Mouse (Mus musculus) heart, adult 9 months (tissue): ENCODE results near the gene Nrxn1.
"Not testable (repeated sequence)": the region's sequence is repeated elsewhere in the genome, so short reads cannot be mapped to it uniquely, and the experiment has no call there.

ENCODE experiments used
- DNase-seq, 2 experiments: peaks; one replicate each; pipeline ENCODE4 v3.0.0; 2022; ENCODE audit warnings: low spot score in 2 of 2

Gene Nrxn1

GRCm38 (mm10) chr17:90269143-90269542 lies 823.7 kb downstream of the Nrxn1 start:
- DNase-seq: no peak

GRCm38 (mm10) chr17:90253451-90254131 lies 839.3 kb downstream of the Nrxn1 start:
- DNase-seq: no peak

DNA sequence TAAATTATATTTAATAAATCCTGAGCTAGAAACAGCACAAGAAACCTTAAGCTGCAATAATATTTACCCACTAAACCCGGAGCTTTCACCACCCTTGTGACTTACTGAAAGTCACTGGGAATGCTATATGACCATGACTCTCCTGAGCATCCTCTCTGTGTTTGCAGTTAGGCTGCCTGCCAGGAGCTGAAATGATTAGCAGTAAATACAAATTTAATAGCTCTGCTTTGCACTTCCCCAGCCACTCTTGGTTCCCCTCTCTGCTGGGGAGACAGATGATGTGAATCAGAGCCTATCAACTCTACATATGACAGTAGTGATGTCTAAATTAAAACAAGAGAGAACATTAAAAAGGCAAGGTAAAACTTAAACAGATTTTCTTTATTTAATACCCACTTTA lies 840.7 kb downstream of the Nrxn1 start:
- no peak for DNase-seq

DNA sequence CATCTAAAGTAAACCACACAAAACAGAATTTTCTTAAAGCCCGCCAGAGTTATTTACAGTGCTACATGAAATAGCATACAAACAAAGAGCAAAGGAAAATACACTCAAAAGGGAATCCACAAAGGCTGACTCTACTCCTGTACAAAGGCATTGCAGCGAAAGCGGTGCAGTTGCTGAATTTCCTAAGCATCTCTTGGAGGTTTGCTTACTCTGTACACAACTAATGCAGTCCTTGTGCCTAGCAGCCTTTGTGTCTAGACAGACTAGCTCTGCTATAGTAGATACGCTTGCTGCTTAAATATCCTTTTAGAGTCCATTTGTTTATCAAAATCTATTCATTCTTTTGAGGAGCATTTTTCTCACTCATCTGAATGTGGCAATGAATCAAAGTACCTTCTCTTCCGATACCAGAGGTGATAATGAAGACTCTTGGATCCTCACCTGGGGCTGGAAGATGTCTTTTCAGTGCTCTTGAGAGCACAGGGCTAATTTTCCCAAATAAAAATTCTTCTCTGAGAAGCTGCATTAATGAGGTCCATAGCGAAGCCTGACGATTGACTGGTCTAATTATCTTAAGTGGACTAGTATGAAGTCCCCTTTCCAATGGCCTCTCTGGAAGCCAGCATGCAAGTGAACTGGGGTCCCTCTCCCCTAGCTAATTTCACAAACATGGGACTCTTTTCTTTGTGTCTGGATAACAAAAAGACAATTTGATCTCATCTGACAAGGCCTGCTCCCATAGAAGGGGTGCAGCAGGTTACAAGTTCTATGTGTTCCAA lies 845.6 kb downstream of the Nrxn1 start:
- DNase-seq: no peak

- no peak for DNase-seq
Measured at GRCm38 (mm10) chr17:90244339-90244738, 848.5 kb downstream of the Nrxn1 start.

GRCm38 (mm10) chr17:90238964-90239363 lies 853.9 kb downstream of the Nrxn1 start:
- DNase-seq: no peak

GRCm38 (mm10) chr17:90238517-90238916 lies 854.4 kb downstream of the Nrxn1 start:
- DNase-seq: no peak

DNA sequence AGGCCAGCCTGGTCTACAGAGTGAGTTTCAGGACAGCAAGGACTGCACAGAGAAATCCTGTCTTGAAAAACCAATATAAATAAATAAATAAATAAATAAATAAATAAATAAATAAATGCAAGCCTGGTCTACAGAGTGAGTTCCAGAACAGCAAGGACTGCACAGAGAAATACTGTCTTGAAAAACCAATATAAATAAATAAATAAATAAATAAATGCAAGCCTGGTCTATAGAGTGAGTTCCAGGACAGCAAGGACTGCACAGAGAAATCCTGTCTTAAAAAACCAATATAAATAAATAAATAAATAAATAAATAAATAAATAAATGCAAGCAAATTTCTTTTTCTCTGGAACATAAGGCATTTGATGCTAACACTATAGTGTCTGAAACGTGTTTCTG lies 857.2 kb downstream of the Nrxn1 start:
- DNase-seq: not testable (repeated sequence)

DNA sequence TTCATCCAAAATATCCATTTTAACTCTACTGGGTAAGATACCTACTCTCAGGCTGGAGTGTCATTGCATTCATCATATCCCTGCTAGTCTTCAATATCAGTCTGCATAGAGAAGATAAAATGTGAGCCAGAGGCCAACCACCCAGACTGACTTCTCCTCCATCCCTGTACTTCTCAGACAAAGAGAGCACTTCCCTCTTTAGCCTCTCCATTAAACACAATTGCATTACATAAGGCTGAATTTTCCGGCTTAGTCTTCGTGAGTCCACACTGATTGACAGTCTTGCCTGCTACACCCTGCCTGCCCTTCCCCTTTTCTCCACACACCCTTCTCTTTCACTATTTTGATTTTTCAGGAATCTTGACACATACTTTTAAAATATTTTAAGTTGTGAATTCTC lies 858.1 kb downstream of the Nrxn1 start:
- no peak for DNase-seq

GRCm38 (mm10) chr17:90208547-90208946 lies 884.3 kb downstream of the Nrxn1 start:
- DNase-seq: no peak

DNA sequence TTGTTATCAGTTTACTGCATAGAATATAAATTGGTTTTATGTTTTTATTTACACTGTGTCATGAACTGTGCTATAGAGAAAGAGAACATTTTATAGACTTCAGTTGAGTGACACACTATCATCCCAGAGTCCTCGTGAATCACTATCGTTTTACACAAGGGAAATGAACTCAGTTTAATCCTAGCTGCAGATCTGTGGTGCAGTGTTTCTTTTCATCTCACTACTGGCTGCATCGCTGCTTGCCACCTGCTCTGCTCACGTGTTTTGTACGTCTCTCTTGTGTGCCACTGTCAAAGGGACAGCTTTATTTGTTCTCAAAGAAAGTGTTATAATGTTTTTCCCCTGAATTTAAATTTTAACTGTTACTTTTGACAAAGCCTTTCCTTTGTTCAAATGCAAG lies 885.3 kb downstream of the Nrxn1 start:
- no peak for DNase-seq

GRCm38 (mm10) chr17:90203993-90204392 lies 888.9 kb downstream of the Nrxn1 start:
- no peak for DNase-seq

DNA sequence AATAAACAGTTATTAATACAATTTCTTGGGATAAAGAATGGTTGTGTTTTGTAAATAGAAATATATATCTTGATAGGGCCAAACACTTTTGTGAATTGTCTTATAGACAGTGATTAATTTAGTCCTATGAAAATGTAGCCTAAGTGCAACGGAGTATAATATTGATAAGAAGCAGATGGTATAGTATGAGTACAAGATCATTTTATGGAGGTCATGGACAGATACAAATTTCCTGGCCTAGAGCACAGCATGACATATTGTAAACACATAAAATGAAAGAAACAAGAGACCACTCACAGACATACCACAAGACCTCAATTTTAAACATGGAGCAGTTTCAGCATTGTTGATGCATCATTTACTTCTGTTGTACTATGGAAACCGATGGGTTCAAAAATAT lies 890.1 kb downstream of the Nrxn1 start:
- no peak for DNase-seq

DNA sequence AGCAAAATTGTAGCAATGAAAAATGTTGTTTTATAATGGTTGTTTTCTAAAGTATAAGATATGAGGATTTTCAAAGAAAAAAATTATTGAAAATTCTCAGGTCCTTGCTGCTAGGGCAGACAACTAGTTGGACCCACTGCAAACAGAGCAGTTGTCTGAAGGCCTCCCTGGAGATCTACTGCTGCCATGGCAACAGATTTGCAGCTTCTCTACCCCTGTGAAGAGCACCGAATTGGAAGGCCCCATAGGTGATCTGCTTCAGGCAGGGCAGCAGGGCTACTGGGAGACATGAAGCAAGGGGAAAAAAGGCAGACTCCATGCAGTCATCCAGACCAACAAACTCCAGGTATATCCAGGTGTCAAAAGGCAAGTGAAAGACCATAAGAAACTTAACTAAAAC lies 896.1 kb downstream of the Nrxn1 start:
- DNase-seq: no peak

- DNase-seq: no peak
Measured at GRCm38 (mm10) chr17:90141602-90142001, 951.3 kb downstream of the Nrxn1 start.

DNA sequence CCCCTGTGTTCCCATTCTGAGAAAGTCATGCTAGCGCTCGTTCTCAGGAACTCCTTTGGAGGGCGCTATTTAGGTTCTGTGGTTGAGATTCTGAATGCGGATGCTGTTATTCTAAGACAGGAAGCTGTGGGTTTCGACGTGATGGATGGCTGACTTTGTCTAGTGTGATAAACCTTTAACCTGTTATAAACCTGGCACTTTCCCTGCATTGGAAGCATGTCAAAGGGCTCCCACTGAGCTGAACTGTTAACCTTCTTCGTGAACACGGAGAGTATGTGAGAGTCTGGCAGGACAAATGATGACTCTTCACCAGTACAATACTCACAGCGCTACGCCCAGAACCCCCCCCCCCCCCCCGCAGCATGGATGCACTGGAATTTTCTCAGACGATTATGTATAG lies 962.0 kb downstream of the Nrxn1 start:
- DNase-seq: no peak

- no peak for DNase-seq
Measured at GRCm38 (mm10) chr17:90129183-90129582, 963.7 kb downstream of the Nrxn1 start.

DNA sequence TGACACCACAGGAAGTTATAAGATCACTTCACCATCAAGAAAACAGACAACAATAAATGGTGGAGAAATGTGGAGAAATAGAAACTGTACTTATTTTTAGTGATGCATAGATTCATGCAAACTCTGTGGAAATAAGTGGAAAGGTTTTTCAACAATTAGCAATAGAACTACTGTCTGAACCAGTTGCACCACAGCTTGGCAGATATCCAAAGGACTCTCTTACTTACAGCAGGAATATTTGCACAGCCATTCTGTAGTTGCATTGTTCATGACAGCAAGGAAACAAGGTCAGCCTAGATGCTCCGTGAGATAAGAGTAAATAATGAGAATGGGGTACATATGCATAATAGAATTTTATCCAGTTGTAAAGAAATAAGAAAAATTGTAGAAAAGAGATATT lies 965.3 kb downstream of the Nrxn1 start:
- no peak for DNase-seq

DNA sequence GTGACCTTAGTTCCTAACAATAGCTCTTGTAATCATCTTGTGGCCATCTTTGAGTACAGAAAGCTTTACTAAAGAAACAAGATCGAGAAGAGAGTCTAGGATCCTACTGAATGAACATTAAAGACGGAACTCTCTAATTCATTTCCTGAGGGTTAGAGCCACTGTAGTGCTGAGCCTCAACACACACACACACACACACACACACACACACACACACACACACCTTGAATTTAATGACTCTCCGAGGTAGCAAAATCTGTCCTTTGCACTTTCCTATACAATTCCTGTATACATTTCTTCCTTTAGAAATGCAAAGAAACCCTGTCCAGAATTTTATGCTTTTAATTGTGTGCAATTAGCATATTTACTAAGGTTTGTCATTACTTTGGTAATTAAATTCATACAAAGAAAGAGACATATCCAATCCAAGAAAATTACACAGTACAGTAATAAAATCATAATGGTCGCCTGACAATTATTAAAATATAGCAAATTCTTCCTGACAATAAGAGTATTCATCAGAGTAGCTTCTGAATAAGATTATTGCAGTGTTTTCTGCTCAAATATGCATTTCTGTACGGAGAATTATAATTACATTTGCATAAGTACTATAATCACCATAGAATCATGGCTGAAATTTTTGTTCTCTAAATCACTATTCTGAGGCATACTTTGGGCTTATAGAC lies 969.9 kb downstream of the Nrxn1 start:
- DNase-seq: no peak

DNA sequence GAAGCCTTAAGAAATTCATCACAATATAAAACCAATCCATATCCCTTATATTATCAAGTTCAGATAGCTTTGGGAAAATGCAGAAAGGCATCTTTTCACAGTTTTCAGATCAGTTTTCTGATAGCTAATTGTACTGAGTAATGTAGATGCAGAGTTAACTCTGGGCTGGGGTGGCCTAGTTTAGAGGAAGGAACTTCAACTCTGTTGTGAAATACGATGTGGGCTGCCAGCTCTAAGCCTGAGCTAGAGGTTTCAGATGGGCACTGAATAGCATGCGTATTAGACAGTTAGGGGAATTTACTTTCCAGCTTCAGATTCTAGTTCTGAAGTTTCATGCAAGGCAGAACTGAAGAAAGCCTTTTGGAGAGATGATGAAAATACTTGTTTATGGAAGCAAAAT lies 976.6 kb downstream of the Nrxn1 start:
- no peak for DNase-seq

DNA sequence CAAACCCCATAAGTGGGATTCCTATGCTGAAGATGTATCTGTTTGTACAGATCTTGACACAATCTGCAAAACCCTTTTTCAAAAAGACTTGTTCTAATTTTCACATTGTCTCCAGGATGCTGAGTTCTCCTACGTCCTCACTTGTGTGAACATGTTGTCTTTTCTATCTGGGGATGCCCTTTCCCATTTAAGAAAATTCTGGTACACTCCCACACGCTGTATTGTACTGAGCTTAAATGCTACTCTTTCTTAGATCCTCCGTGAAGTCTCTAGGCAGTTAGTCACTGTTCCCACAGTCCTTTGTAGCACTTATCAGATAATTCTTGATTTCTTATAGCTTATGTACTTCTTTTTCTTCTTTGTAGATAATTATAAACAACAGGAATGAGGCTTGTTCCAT lies 997.9 kb downstream of the Nrxn1 start:
- DNase-seq: no peak

- DNase-seq: peak in 1 of 2 experiments; percentile 0
Measured at GRCm38 (mm10) chr17:90088314-90088650, 1004.6 kb downstream of the Nrxn1 start.
